Mouse (Mus musculus) forebrain, embryonic 10.5 days (tissue): Measurements from ENCODE around the gene Crlf1. TPM values are rescaled to one million over a fixed set of nuclear protein-coding genes. Genes with fewer than 3 reads are reported as not detected.

Experiments
- DNase-seq: peaks from one replicate; pipeline ENCODE4 v3.0.0-alpha.2; 2017; ENCODE audit warnings: low spot score; ENCODE audit errors: extremely low spot score
- H3K27ac ChIP-seq: fragments of 300-500 bp; sonication (generic); 2 replicates; pipeline ENCODE4 v1.5.1; 2016; ENCODE audit warnings: mild to moderate bottlenecking
- H3K27me3 ChIP-seq: fragments of 300-500 bp; sonication (generic); 2 replicates; pipeline ENCODE4 v1.6.1; 2016; ENCODE audit warnings: mild to moderate bottlenecking; ENCODE audit not compliant: poor library complexity, severe bottlenecking
- H3K36me3 ChIP-seq: fragments of 300-500 bp; sonication (generic); replicated peaks from 2 replicates; pipeline ENCODE4 v1.6.1; 2016; ENCODE audit warnings: mild to moderate bottlenecking, moderate library complexity
- H3K4me1 ChIP-seq: fragments of 300-500 bp; sonication (generic); 2 replicates; pipeline ENCODE4 v1.6.1; 2016
- H3K4me3 ChIP-seq: fragments of 300-500 bp; sonication (generic); 2 replicates; pipeline ENCODE4 v1.5.1; 2016; ENCODE audit warnings: mild to moderate bottlenecking, moderate library complexity
- H3K9me3 ChIP-seq: fragments of 300-500 bp; sonication (generic); 2 replicates; pipeline ENCODE4 v1.6.1; 2016; ENCODE audit warnings: mild to moderate bottlenecking, moderate library complexity
- WGBS: fragments of 180-500 bp; shearing (Covaris S2); methylation state at CpG from one replicate; pipeline ENCODE4 v1.1.7; 2016; 5-methylcytosine and 5-hydroxymethylcytosine counted together
- polyA plus RNA-seq: library from polyadenylated mRNA; unstranded; fragments of >200 nt; fragmentation: Nextera tagmentation; extraction: Ambion mirVana; gene quantifications from 2 replicates; pipeline ENCODE4 v1.2.1, GENCODE M21; 2016

Crlf1 gene
- polyA plus RNA-seq, 1 experiment from 2014 or later, result 48.4 TPM

DNA sequence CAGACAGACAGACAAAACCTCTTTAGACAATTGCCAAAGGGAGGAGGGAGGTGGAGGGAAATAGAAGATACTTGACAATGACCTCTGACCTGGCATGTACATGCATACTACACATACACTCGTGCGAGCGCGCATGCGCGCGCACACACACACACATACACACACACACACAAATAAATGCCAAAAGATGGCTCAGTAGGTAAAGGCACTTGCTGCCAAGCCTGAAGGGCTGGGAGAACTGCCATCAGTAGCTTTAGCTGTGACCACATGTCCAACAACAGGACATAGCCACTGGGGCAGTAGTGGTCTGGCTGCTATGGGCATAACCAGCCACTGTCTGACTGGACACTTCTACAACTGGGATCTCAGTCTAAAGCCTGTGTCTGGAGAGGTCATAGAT is 21.1 kb upstream of the Crlf1 start:
- Histone ChIP-seq H3K4me3 (no peak overlapping the region), H3K4me1 (peaks cover 42% of the 10 kb centered on the region), H3K36me3 (peaks cover 20% of the 10 kb centered on the region), H3K9me3 (no peaks in the 10 kb centered on the region), H3K27ac (no peak overlapping the region), H3K27me3 (no peaks in the 10 kb centered on the region)
- WGBS, result over 99% methylated on average over 7 of the region's 7 CpGs
- no peak for DNase-seq

DNA sequence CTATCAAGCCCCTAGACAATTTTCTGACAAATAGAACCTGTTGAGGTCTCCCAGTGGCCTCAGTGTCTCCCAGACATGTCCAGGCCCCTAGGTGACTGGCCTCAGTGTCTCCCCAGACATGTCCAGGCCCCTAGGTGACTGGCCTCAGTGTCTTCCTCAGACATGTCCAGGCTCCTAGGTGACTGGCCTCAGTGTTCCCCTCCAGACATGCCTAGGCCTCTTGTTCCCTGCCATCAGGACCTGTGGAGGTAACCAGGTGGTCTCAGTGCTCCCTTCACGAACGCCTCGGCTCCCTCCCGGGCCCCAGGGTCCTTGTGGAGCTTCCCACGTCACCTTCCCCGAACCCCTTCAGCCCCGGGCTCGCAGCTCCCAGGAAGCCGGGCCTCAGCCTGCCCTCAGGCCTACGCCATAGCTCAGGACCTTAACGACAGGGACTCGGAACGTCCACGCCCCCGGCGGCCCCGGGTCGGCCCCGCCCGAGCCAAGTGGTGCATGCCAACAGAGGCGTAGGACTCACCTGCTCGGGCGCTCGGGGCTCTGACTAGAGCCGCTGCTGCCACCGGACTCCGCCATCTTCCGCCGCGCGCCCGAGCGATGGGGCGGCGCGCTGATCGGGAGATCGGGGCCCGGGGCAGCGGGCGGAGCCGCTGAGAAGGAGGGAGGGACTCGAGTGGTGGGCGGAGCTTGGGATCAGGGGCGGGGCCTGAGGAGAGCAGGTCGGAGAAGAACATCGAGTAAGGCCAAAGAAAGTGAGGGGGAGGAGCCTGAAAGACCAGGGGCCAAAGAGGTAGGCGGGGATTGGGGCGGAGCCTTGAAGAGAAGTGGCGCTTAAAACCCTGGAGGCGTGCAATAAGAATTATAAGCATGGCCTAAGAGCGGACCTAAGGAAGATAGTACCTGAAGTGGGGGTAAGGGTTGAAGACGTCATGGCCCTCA is 16.4 kb upstream of the Crlf1 start, which contains the start of gene Klhl26:
Gene Klhl26, minus strand, starts transcription at position 636 of the 936 bp plus-strand sequence.
- Histone ChIP-seq H3K4me1 (peaks cover 29% of the 10 kb centered on the region), H3K27me3 (peaks cover 39% of the 10 kb centered on the region), H3K27ac (peak within 1 kb of the TSS; percentile 92), H3K36me3 (peaks cover 17% of the 10 kb centered on the region), H3K4me3 (peak within 1 kb of the TSS; percentile 94), H3K9me3 (no peaks in the 10 kb centered on the region)
- WGBS, result under 1% methylated on average over 53 of the region's 53 CpGs
- peak; percentile 95 for DNase-seq

DNA sequence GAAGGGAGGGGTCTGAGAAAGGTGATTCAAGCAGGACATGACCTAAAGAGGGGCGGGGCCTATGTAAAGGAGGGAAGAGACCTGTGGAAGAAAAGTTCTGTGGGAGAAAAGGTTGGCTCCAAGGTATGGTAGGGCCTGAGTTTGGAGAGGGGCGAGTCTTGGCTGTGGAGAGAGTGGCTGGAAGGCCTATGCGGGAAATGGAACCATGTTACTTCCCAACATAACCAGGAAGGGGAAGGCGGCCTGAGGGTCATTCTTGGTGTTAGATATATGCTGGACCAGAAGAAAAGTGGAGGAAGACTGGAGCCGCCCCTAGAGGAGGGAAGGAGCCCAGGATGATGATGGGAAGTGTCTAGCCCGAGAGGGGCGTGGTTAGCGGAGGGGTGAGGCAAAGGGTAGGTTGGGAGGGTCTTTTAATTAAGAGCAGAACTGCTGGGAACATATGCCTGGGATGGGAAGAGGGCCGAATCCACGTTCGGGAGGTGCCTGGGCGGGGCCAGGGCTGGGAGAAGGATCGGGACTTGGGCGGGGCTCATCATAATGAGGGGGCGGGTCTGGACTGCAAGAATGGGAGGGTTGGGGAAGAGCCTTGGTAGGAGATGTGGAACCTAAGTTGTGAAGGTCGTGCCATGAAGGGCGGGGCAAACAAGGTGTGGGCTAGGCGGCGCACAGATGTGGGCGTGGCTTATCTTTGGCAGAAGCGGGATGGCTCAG is 15.5 kb upstream of the Crlf1 start:
- H3K27me3 ChIP-seq, result peaks cover 47% of the 10 kb centered on the region
- DNase-seq, result peak; percentile 59
- peak overlapping the region; percentile 94 for H3K4me3 ChIP-seq
- peak overlapping the region; percentile 92 for H3K27ac ChIP-seq
- WGBS, result under 1% methylated on average over 21 of the region's 21 CpGs
- H3K9me3 ChIP-seq, result no peaks in the 10 kb centered on the region
- peaks cover 29% of the 10 kb centered on the region for H3K4me1 ChIP-seq
- H3K36me3 ChIP-seq, result peaks cover 14% of the 10 kb centered on the region

DNA sequence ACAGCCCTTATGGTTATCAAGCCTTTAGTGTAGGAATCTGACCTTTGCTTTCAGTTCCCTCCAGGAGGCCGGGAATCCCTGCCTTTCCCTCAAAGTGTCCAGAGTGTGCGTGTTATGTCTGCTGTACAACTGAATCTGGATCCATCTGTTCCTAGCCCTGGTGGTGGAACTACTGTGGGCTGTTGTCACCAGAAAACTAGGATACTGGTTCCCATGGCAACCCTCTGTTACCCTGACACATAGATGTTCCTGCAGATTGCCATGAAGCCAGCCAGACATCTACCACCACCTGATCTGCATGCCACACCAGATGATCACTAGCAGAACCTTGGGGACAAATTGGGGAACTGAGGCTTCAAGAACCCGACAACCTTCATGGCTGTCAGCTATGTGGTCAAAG is 11.1 kb upstream of the Crlf1 start:
- no peak overlapping the region for H3K27ac ChIP-seq
- DNase-seq, result no peak
- 85% methylated on average over 3 of the region's 3 CpGs for WGBS
- peaks cover 92% of the 10 kb centered on the region for H3K27me3 ChIP-seq
- H3K4me3 ChIP-seq, result no peak overlapping the region
- H3K4me1 ChIP-seq, result peaks cover 30% of the 10 kb centered on the region
- no peaks in the 10 kb centered on the region for H3K36me3 ChIP-seq
- H3K9me3 ChIP-seq, result no peaks in the 10 kb centered on the region

DNA sequence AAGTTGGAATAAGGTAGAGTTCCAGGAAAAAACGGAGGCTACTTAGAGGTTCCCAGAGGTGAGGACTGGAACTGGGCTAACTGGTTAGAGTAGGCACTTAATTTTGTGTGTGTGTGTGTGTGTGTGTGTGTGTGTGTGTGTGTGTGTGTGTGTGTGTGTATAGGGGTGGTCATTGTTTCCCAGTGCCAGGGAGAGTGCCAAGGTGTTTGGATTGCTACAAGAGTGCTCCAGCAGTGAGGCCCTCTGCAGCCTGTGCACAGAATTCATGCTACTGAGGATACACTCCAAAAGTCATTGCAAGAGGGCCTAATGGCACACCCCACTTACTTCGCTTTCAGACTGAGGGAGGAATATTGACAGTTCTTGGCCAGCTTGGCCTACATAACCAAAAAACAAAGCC is 10.0 kb upstream of the Crlf1 start:
- no peaks in the 10 kb centered on the region for H3K36me3 ChIP-seq
- H3K4me3 ChIP-seq, result no peak overlapping the region
- no peak overlapping the region for H3K27ac ChIP-seq
- no peak for DNase-seq
- peaks cover 30% of the 10 kb centered on the region for H3K4me1 ChIP-seq
- WGBS, result 66% methylated on average over 2 of the region's 2 CpGs
- H3K27me3 ChIP-seq, result peaks cover 97% of the 10 kb centered on the region
- no peaks in the 10 kb centered on the region for H3K9me3 ChIP-seq

DNA sequence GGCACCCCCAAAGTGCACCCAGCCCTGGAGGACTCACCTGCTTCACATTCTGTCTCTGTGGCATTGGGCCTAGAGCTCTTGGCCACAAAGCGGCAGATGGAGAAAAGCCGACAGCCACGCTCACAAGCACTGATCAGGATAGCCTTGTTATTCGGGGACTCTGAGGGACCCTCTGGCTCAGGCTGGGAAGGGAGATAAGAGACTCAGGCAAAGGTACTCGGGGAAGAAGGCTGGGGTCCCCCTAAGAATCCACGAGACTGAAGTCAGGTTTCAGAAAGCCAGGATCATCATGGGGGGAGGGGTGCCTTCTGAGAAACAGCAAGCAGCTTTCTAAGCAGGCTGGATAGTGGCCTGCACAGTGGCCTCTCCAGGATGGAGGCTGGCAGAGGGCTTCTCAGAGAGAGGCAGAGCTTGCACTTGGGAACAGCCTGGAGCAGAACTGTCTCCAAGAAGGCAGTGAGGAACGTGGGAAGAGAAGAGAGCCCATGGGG is 6.7 kb upstream of the Crlf1 start:
- Histone ChIP-seq H3K4me1 (peaks cover 60% of the 10 kb centered on the region), H3K9me3 (no peaks in the 10 kb centered on the region), H3K4me3 (peak overlapping the region; percentile 50)

GRCm38 (mm10) chr8:70486941-70487520 is 5.9 kb upstream of the Crlf1 start, which contains the start of gene Tmem59l:
Gene Tmem59l (minus strand): TSS chr8:70487358.
- H3K4me1 ChIP-seq, result peaks cover 68% of the 10 kb centered on the region
- no peaks in the 10 kb centered on the region for H3K36me3 ChIP-seq
- peak within 1 kb of the TSS; percentile 50 for H3K4me3 ChIP-seq
- WGBS, result 3% methylated on average over 33 of the region's 33 CpGs
- no peaks in the 10 kb centered on the region for H3K9me3 ChIP-seq
- peaks cover 100% of the 10 kb centered on the region for H3K27me3 ChIP-seq
- no peak for DNase-seq
- H3K27ac ChIP-seq, result peak within 1 kb of the TSS; percentile 72

More for the DNA sequence above, 6.7 kb upstream of the Crlf1 start:
- H3K36me3 ChIP-seq, result no peaks in the 10 kb centered on the region
- peak overlapping the region; percentile 72; the same call in 1 of the 2 replicates for H3K27ac ChIP-seq
- H3K27me3 ChIP-seq, result peaks cover 100% of the 10 kb centered on the region
- DNase-seq, result no peak
- 55% methylated on average over 7 of the region's 7 CpGs for WGBS

DNA sequence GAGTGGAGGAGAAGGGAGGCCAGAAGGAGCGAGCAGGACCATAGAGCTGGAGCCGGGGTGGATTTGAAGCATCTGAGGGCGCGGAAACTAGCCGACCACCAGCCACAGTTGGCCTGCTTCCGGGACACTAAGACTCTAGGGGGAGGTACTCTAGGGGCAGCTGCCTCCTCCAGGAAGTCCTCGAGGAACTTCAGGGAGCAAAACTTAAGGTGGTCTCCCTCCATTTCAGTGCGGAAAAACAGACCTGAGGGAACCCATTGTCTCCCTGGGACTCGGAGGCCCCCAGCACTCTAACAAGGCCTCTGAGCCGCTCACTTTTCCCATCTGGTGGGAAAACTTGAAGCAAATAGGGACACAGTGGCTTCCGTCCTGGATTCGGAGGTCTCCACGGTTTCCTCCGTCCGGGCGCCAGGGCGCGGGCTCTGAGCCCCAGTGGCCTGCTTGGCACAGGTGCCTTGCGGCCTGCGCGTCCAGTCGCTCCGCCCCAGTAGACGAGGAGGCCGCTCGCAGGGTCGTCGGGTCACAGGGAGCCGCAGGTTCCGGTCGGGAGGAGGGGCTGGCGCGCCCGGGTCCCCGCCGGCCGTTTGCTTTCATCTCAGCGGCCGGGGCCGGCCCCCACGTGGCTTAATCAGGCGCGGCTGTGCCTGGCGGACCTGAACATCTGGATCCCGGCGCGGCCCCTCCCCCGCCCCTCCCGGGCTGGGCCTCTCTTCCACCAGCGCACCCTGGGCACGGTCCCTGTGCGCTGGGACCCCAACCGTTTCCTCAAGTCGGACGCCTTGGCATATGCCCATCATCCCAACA is 4.8 kb upstream of the Crlf1 start:
- Histone ChIP-seq H3K9me3 (no peaks in the 10 kb centered on the region), H3K4me3 (peak overlapping the region; percentile 50), H3K36me3 (no peaks in the 10 kb centered on the region), H3K4me1 (peaks cover 78% of the 10 kb centered on the region), H3K27ac (peak overlapping the region; percentile 72), H3K27me3 (peaks cover 100% of the 10 kb centered on the region)
- DNase-seq, result peak; percentile 67
- 2% methylated on average over 55 of the region's 55 CpGs for WGBS

DNA sequence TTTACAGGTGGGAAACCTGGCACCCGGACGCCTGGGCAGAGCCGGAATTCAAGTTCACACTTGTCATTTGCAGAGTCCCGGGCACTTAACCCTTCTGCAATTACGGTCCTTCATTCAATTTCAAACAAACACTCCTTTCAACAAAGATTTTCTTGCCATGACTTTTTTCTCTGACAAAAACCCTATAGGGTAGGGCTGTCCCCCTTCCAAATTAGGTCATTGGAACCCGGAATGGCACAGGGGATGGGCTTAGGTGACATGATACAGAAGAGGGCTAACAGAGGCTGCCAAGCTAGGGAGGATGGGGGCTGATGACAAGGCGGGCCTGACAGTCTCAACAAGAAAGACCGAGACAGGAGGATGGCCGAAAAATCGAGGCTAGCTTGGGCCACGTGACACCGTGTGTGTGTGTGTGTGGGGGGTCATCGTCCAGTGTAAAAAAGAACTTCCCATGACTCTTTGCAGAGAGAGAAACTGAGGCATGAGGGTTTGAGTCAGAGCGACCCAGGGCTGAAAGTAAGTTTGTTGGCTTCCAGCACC is 4.0 kb upstream of the Crlf1 start:
- DNase-seq, result peak; percentile 39
- H3K27ac ChIP-seq, result peak overlapping the region; percentile 72
- no peaks in the 10 kb centered on the region for H3K9me3 ChIP-seq
- H3K4me3 ChIP-seq, result peak overlapping the region; percentile 50
- WGBS, result 3% methylated on average over 14 of the region's 14 CpGs
- peaks cover 82% of the 10 kb centered on the region for H3K4me1 ChIP-seq
- peaks cover 100% of the 10 kb centered on the region for H3K27me3 ChIP-seq
- no peaks in the 10 kb centered on the region for H3K36me3 ChIP-seq

DNA sequence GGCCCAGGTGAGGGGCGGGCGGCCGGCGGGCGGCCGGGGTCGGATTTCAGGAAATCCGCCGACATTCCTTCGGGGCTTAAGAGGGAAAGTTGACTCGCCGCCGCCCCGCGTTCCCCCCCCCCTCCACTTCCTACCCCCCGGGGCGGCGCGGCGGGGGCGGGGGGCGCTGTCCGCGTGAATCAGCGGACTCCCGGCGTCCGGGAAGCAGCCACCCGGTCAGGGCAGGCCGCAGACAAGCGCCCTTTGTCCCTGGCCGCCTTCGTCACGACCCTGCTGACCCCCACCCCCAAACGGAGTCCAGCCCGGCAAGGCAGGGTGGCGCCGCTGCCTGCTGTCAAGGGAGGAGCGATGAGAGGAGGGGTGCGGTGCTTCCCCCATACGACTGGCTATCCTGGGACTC is 3.4 kb upstream of the Crlf1 start:
- under 1% methylated on average over 26 of the region's 41 CpGs for WGBS
- Histone ChIP-seq H3K4me3 (peak overlapping the region; percentile 50), H3K4me1 (peaks cover 87% of the 10 kb centered on the region), H3K27me3 (peaks cover 100% of the 10 kb centered on the region), H3K27ac (peak overlapping the region; percentile 72), H3K36me3 (no peaks in the 10 kb centered on the region), H3K9me3 (no peaks in the 10 kb centered on the region)
- no peak for DNase-seq

- peaks cover 94% of the 10 kb centered on the region for H3K4me1 ChIP-seq
- 2% methylated on average over 10 of the region's 10 CpGs for WGBS
- H3K4me3 ChIP-seq, result peak overlapping the region; percentile 50
- H3K36me3 ChIP-seq, result no peaks in the 10 kb centered on the region
- H3K9me3 ChIP-seq, result no peaks in the 10 kb centered on the region
- no peak for DNase-seq
- H3K27me3 ChIP-seq, result peaks cover 100% of the 10 kb centered on the region
- peak overlapping the region; percentile 72 for H3K27ac ChIP-seq
Measured at GRCm38 (mm10) chr8:70490061-70490879, 2.7 kb upstream of the Crlf1 start.
